Mouse (Mus musculus) CD4-positive, CD25-positive, alpha-beta regulatory T cell, adult 4 months (primary cell): ENCODE data around the gene C1qtnf4. TPM values are rescaled to one million over a fixed set of nuclear protein-coding genes. Genes with fewer than 3 reads are reported as not detected.

Experiments used
- ATAC-seq: one replicate; pipeline ENCODE4 v1.8.0; 2017
- polyA plus RNA-seq, 2 experiments: library from polyadenylated mRNA; unstranded; fragments of 100-300 nt; shearing (Covaris generic); gene quantifications; one replicate each; pipeline ENCODE4 v1.2.1; 2017

Gene C1qtnf4
- under 1 TPM; 0.82 to 0.83 TPM for polyA plus RNA-seq

DNA sequence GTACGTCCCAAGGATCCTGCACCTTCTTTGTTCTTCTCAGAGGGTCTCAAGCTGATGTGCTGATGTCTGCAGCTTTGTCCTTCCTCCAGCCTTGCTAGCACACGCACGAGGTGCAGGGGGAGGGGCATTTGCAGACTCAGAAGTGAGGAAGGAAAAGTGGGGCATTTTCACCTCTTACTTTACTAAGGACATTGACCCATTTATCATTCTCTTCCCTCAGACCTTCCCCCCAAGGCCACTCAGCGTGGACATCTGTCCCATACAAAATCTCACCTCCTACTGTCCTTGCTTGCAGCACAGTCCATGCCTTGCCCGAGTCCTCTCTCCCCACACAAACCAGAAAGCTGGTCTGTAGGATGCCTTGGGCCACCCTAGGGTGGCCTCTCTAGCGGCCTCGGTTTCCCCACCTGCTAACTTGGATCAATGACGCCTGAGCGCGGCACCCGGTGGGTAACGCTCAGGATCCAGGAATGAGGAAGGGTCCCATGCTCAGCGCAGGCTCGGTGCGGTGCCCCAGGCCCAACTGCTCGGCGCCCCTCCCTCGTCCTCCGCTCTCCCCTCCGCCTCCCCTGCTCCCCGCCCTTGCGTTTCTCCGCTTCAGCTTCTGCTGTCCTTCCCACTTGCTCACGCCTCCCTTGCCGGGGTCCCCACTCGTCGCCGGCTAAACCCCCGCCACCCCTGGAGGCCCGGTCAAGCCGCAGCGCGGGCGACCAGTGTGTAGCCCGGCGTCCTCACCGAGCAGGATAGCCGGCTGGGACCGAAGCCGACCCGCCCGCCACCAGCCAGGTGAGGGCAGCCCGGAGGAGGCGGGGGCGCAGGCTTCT, at the start of gene C1qtnf4:
C1qtnf4 (plus strand) TSS at position 643 of the 824 bp plus-strand sequence.
- no peak for ATAC-seq

DNA sequence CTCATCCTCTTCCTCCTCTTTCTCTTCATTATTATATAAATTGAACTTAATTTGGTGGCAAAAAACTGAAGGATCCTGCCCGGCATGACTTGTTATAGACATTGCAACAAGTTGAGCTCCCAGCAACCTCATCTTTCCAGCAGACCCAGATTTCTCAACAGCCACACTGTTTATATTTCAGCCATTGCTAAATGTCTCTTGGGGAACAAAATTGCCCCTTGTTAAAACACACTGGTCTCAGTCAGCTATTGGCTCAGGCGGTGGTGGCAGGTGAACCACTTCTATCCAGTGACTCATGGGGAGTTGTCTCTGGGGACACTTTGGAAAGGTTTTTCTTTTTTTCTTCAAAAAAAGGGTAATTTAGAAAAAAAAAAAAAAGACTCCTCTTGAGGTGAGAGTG, 47.0 kb upstream of the C1qtnf4 start:
- no peak for ATAC-seq

DNA sequence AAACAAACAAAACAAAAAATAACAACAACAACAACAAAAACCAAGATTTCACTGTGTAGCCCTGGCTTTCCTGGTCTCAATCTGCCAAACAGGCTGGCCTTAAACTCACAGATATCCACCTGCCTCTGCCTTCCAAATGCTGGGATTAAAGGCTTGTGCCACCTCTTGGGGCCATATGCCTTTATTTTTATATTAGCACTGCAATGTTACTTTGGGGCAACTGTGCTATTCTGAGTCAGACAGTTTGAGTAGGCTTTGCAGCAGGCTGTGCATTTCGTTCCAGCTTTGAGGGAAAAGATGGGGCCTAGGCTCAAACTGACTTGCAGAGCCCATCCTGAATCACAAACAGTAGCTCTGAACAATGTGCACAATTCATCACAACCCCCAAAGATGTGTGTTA, 42.0 kb upstream of the C1qtnf4 start:
- ATAC-seq: no peak

DNA sequence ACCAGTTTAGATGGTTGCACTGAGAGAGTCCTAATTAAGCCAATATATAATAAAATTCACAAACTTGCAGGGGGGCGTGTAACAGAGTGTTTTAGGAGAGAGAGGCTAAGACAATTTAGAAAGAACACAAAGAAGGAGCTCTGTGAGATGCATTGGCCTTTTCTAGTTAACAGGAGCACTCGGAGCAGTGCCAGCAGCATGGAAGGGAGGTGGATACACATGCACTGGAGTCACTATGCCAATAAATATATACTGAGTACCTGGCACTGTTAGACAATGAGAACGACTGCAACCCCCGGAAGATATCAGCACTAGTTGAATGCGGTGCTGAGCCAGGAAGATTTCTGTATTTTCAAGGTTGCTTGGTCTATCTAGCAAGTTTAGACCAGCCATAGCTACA, 41.4 kb upstream of the C1qtnf4 start:
- ATAC-seq: no peak

DNA sequence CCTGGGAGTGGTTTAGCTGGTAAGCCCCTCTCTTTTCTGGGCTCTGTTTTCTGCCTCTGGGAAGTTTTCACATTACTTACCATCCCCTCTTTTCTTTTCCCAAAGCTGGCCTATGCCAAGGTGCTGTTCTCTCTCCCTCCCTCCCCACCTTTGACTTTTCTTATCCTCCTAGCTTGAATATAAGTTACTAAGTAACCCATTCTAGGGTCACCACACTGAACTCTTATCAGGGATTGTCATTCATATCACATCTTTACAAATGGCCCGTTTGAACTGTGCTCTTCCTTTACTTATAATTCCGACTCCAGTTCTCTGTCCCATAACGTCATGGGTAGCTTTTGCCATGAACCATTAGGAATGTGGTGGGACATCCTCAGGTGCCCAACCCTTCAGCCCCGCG, 40.4 kb upstream of the C1qtnf4 start:
- no peak for ATAC-seq

DNA sequence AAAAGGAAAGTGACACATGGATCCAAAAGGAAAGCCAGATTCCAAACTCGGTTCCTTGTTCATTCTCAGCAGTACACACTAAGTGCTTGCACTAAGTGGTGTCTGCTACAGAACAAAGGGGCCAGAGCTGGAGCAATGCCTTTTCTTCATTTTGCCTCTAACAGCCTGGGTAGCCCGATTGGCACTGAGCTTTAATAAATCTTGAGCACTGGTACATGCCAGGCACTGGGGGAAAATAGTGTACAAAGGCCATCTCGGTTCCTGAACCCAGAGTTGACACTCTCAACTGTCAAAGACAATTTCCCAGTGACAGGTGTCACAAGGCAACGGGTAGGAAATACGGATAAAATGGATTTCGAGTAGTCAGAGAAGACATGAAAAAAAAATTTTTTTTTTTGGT, 39.5 kb upstream of the C1qtnf4 start:
- ATAC-seq: no peak

DNA sequence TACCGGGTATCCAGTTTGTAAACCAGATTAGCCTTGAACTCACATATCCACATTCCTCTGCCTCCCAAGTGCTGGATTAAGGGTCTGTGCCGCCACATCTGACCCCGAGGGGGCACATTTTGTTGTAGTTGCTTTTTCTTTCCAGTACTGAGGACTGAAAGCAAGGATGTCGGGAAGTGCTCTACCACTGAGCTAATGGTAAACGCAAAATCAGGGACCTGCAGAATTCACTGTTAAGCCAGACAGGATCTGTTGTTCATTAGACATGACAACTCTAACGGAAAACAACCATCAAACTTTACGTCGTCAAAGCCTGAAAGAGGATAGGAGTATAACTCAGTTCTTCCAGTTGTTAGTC, 39.1 kb upstream of the C1qtnf4 start:
- peak; percentile 67 for ATAC-seq

DNA sequence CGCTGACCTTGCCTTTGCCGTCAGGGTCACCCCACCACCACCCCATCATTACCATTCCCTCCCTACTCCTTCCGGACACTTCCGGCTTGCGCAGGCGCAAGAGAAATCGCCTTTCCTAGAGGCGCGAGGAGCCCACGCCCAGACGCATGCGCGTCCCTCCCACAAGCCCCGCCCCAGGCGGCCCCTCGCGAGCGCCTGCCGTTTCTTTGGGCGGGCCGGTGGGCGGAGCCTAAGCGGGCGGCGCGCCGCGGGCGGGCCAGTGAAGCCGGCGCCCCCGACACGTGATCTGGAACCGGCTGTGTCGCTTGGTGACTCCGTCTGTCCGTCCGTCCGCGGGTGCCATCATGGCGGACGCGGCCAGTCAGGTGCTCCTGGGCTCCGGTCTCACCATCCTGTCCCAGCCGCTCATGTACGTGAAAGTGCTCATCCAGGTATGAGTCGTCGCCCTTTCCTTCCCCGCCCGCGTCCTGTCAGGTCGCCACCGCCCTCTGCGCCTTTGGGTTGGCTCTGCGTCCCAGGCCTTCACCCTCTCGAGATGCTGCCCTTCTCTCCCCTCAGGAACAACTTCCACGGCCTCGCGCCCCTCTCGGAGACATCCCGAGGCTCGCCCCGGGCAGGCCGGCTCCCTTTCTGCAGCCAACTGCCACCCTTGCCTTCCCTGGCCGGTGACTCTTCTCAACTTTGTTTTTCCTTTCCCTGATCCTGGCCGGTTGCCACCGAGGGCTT, 38.5 kb upstream of the C1qtnf4 start, which contains the start of gene Mtch2:
Mtch2 (plus strand) TSS at position 201 of the 726 bp plus-strand sequence.
- ATAC-seq: peak; percentile 92

DNA sequence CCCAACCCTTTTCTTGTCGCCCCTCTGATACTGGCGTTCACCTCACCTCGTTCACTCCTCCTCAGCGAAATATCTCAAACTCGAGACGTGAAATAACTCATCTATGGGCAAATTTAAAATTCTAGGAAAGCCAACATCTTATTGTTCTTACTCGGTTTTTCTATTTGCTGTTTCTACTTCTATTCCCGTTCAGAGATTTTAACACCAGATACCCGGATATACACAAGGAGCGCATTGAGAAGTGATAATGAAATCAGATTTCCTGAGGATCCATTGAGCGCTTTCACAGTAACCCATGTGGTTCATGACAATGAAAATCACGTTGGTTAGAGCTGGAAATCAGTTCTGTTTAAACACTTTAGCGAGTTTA, 38.0 kb upstream of the C1qtnf4 start:
- no peak for ATAC-seq

DNA sequence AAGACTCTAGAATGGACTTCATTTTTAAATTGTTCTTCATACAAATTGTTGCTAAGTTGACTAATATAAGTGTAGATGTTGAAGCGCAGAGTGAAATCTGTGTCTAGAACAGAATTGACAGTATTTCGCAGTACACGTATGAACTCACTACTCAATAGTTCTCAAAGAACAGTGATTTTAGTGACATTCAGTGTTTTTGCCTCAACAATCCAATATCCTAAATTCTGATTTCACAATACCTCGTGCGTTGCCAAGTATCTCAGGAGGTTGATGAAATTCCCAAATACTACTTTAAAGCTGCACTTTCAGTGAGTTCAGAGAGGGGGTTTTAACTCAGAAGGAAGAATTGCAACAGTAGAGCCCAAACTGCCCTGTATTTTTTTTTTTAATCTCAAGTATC, 37.3 kb upstream of the C1qtnf4 start:
- ATAC-seq: no peak

DNA sequence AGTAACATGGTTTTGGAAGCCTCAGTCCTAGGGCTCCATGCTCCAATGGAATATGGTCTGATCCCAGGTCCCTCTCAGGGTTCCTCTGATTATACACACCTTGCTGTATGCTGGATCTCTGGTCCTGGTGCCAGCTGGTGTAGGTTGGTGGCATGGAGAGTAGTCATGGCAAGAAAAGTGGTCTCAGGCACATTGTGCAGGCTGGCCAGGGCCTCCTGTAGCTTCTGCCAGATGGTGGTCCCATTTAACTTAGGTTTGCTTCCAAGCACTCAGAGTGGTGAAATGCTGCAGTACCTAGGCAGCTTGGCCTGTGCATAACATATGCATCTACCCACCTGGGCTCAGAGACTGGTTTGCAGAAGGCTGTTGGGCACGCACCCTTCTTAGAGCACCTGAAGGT, 35.3 kb upstream of the C1qtnf4 start:
- no peak for ATAC-seq

DNA sequence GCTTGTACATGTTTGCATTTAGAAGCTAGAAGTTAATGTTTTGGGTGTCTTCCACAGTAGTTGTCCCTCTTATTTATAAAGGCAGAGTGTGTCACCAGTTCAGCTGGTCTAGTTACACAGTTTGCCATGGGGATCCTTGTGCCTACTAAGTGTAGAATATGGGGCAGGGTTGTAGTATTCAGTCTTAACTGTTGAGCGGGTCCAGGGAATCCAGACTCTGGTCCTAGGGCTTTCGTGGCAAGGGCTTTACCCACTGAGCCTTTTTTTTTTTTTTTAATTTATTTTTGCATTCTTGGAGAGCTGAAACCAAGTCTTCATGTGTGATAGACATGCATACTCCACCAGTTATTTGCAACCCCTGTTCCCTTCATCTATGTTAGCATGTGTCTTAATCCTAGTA, 24.2 kb upstream of the C1qtnf4 start:
- no peak for ATAC-seq

DNA sequence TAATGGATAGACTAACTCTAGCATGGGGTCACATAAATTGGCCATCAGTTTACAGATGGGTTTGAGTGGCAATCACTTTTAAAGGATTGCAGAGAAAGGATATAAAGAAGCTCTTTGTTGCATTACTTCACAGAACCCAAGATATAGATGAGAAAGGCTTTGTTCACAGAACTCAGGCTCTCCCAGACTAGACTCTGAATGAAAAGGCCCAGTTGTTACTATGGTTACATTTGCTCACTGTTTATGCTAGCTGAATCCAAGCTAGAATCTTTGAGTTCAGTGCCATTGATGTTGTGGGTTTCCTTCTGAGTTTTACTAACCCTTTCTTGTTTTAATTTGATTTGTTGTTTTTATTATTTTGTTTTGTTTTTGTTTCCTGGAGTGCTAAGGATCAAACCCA, 21.5 kb upstream of the C1qtnf4 start:
- ATAC-seq: no peak

DNA sequence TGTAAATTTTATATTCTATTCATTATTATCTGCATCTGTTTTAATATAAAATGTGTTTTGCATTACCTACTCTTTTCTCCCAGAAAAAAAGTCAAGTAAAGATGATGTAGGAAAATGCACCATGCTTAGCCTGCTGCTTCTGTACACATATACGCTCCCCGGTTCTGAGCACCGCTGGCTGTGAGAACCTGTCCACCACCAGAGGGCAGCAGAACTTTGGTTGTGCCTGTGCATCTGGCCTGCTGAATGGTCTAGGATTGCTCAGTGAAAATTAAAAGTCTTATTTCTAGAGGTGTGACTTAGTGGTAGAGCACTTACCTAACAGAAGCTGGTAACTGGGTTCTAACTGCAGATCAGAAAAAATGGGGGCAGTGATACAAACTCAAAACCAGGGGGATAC, 19.1 kb upstream of the C1qtnf4 start:
- peak; percentile 77 for ATAC-seq

DNA sequence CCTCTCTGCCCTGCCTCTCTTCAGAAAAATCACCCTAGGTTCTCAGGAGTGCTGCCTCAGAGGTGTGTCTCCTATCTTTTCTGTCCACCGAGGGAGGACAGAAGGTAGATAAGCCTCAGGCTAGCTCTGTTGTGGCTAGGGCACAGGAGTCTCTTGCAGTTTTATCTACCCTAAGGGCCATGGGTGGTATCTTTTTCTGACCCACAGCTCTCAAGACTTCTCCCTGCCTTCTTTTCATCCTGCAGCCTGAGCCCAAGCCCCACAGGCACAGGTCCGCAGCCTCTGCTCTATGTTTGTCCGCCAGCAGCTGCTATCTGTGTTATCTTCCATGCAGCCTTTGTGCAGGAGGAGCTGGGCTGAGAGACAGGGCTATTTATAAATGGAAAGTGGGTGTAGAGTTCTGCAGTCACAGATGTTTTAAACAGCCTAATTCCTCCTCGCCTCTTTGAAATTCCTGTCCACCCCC, 15.5 kb upstream of the C1qtnf4 start:
- ATAC-seq: no peak

DNA sequence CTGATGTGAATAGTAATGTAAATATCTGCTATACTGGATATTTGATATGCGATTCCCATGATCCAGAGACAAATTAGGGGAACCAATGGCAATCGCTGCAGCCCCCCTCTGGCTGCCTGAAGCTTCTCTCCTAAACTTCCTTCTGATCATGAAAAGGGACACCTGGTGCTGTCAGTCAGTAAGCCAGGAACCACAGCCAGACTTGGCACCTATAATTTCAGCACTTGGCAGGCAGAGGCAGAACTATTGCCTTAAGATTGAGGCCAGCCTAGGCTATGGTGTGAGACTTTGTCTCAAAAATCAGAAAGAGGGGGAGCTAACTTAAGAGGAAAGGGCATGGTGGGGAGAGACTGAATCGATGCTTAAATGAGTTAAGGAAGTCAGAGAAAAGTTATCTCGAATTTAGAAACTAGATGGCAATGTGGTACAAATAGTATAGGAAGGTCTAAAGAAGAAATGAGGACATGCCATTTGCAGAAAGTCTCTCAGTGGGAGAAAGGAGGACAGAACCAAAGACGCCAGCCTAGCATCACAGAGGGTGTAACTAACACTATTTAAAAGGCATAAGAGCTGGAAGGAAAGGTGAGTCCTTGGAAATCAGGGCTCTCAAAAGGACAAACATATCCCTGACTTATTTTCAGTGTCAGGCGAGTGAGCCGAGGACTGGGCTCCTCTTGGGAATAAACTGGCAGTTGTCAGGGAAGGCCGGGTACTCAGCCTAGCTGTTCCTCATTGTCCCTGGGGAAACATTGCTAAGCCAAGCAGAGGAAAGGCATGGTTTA, 14.3 kb upstream of the C1qtnf4 start:
- ATAC-seq: no peak

DNA sequence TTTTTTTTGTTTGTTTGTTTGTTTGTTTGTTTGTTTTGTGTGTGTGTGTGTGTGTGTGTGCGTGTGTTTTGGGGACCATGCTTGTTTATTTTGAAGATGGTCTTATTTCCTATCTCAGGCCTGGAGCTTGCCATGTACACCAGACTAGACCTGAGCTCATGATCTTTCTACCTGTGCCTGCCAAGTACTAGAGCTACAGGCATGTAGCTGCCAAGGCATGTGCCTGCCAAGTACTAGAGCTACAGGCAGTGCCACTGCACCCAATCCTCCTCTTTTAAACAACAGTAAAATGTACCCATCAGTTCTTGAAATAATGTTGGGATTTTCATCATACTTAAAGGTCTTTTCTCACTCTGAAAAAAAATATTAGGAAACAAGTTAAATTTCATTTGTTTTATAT, 11.6 kb upstream of the C1qtnf4 start:
- no peak for ATAC-seq

DNA sequence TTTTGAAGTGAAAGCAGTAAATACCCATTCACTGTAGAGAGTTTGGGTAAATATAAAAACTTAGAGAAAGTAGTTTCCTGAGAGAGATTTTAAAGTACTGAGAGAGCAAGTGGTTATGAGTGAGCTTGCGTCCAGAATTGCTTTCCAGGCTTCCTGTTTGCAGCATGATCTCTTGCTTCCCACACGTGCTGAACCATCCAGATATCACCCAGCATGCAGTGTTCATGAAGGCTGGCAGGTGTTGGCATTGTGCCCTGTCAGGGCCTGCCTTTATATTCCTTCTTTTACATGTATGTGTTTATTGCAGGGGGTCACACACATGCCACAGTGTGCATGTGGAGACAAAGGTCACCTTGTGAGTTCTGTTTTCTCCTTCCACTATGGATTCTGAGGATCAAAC, 10.4 kb upstream of the C1qtnf4 start:
- no peak for ATAC-seq

DNA sequence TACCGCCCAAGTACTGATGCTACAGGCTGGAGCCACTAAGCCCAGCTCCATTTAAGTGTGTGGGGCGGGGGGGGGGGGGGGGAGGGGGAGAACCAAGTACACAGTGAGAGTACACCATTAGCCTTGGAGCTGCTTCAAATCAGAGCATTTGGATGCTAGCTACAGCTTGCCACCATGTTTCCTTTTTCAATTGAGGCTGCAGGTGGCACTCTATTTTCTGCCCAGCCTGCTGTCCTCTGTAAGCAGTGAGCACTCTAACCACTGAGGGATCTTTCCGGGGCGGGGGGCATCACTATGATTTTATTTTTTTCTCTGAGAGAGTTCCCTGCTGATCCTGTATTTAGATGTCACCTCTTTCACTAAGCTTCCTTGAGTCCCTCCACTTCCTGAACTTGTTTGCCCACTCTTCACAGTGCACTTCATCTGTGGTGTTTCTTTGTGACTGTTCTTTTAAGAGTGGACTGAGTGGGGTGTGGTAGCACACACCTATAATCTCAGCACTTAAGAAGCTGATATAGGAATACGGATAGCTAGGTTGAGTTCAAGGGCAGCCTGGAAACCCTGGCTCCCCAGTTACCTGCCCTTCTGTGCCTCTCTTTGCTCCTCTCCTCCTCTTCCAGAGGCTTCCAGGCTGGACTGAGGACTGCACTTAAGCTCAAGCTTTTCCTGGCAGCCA, 7.9 kb upstream of the C1qtnf4 start:
- ATAC-seq: no peak

DNA sequence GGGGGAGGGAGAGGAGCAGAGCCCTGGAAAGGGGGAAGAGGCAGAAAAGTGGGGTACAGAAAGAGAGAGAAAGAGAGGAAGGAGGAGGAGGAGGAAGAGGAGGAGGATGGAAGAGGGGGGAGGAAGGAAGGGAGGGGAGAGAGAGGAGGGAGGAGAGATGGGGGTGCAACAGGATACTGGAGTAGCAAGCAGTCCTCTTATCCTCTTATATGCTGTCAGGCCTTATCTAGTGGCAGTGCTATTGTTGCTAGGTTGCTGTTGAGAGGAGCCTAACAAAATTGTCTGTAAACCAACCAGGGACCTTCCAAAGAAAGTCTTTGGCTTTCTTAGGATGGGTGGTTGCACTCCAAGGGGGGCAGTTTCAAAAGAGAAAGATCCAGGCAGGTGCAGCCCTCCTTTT, 6.2 kb upstream of the C1qtnf4 start:
- ATAC-seq: no peak

DNA sequence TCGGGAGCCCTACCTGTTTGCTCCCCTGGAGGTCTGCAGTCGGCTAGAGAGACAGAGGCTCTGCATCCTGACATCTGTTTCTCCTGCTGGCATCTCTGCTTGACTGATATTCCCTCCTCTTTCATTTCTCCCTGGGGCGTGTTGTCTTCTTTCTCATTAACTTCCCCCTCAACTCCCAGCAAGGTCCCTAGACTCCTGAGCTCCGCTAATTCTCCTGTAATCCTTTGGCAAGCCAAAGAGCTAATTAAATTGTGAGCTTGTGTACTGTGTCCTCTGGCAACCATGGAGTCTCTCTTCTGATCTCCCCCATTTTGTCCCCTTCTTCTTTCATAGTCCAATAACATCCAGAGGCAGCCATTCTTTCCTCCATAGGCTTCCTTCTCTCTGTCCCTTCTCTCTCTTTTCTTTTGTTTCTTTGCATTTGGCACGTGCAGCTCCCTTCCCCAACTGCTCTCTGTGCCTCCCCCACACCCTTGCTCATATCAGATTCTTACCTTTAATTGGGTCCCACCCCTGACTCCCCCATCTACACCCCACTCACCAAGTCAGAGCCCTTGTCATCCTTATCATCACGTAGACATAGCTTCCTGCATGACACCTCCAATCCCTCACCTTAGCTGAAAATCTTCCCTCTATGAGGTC, 5.4 kb upstream of the C1qtnf4 start:
- no peak for ATAC-seq

DNA sequence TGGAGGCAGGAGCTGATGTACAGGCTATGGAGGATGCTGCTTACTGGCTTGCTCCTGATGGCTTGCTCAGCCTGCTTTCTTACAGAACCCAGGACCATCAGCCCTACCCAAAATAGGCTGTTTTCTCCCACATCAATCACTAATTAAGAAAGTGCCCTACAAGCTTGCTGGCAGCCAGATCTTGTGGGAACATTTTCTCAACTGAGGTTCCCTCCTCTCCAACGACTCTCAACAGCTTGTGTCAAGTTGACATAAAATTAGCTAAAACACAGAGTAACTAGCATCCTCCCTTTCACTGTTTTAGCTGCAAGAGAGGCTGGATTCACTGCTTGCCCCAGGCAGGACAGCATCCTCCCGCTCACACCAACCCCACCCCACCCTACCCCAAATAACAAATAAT, 3.8 kb upstream of the C1qtnf4 start:
- no peak for ATAC-seq
